Mouse (Mus musculus) heart, embryonic 16.5 days (tissue): ENCODE data around the gene Vps45. TPM values are rescaled to one million over a fixed set of nuclear protein-coding genes. Genes with fewer than 3 reads are reported as not detected.
A peak's percentile ranks its signal among the peaks of the same experiment; 100 is the strongest.
"Not testable (repeated sequence)": the region's sequence is repeated elsewhere in the genome, so short reads cannot be mapped to it uniquely, and the experiment has no call there.

Experiments used
- ATAC-seq: fragments of 200-750 bp; cut with Nextera tagmentation; replicated peaks from 2 replicates; pipeline ENCODE4 v1.8.0; 2017; ENCODE audit warnings: moderate number of reproducible peaks; ENCODE audit not compliant: insufficient read depth, low FRiP score; ENCODE audit errors: extremely low read depth
- H3K27ac ChIP-seq: fragments of 300-500 bp; sonication (generic); 2 replicates; pipeline ENCODE4 v1.5.1; 2014; ENCODE audit warnings: mild to moderate bottlenecking, low read length, control low read depth, moderate library complexity
- H3K27me3 ChIP-seq: fragments of 300-500 bp; sonication (generic); 2 replicates; pipeline ENCODE4 v1.6.1; 2014; ENCODE audit warnings: low read length, mixed read lengths; ENCODE audit not compliant: control insufficient read depth, insufficient read depth
- H3K36me3 ChIP-seq: fragments of 300-500 bp; sonication (generic); 2 replicates; pipeline ENCODE4 v1.6.1; 2014; ENCODE audit not compliant: control insufficient read depth, insufficient read depth
- H3K4me1 ChIP-seq: fragments of 300-500 bp; sonication (generic); 2 replicates; pipeline ENCODE4 v1.6.1; 2014; ENCODE audit warnings: low read length, mixed read lengths; ENCODE audit not compliant: control insufficient read depth, insufficient read depth
- H3K4me2 ChIP-seq: fragments of 300-500 bp; sonication (generic); 2 replicates; pipeline ENCODE4 v1.6.1; 2014; ENCODE audit warnings: low read depth, mild to moderate bottlenecking, control low read depth, low read length
- H3K4me3 ChIP-seq: fragments of 300-500 bp; sonication (generic); 2 replicates; pipeline ENCODE4 v1.5.1; 2014; ENCODE audit warnings: mild to moderate bottlenecking, control low read depth, low read length
- H3K9ac ChIP-seq: fragments of 300-500 bp; sonication (generic); 2 replicates; pipeline ENCODE4 v1.6.1; 2014; ENCODE audit warnings: low read length, control low read depth
- H3K9me3 ChIP-seq: fragments of 300-500 bp; sonication (generic); replicated peaks from 2 replicates; pipeline ENCODE4 v1.6.1; 2016; ENCODE audit warnings: low read length; ENCODE audit not compliant: control insufficient read depth
- WGBS: fragments of 180-500 bp; shearing (Covaris S2); extraction: QIAGEN DNeasy Blood & Tissue Kit; methylation state at CpG from one replicate; pipeline ENCODE4 v1.1.7; 2014; 5-methylcytosine and 5-hydroxymethylcytosine counted together
- polyA plus RNA-seq: library from polyadenylated mRNA; unstranded; fragments of >200 nt; fragmentation: Nextera tagmentation; extraction: Ambion mirVana; gene quantifications from 2 replicates; pipeline ENCODE4 v1.2.1, GENCODE M21; 2015

The Vps45 gene
- polyA plus RNA-seq, 1 experiment from 2014 or later, result 39.4 TPM

- Histone ChIP-seq H3K27me3 (no peaks in the 10 kb centered on the region), H3K4me1 (peaks cover 17% of the 10 kb centered on the region), H3K4me2 (no peak overlapping the region), H3K9ac (no peak overlapping the region), H3K36me3 (no peaks in the 10 kb centered on the region), H3K27ac (no peak overlapping the region), H3K4me3 (no peak overlapping the region), H3K9me3 (no peaks in the 10 kb centered on the region)
- ATAC-seq, result no peak
- WGBS, result 83% methylated on average over 5 of the region's 5 CpGs
These were observed 102.9 kb downstream of the Vps45 start for GRCm38 (mm10) chr3:95955318-95955717.

GRCm38 (mm10) chr3:95954648-95955173, 103.6 kb downstream of the Vps45 start:
- ATAC-seq, result not testable (repeated sequence)

GRCm38 (mm10) chr3:95953522-95953921, 104.7 kb downstream of the Vps45 start:
- no peak for ATAC-seq
- H3K4me3 ChIP-seq, result no peak overlapping the region
- no peaks in the 10 kb centered on the region for H3K9me3 ChIP-seq
- 69% methylated on average over 3 of the region's 3 CpGs for WGBS
- peaks cover 15% of the 10 kb centered on the region for H3K4me1 ChIP-seq
- H3K27me3 ChIP-seq, result no peaks in the 10 kb centered on the region
- no peak overlapping the region for H3K4me2 ChIP-seq
- no peak overlapping the region for H3K27ac ChIP-seq
- H3K9ac ChIP-seq, result no peak overlapping the region
- peaks cover 2% of the 10 kb centered on the region; the same call in 1 of the 2 replicates for H3K36me3 ChIP-seq

More at GRCm38 (mm10) chr3:95954648-95955173, 103.6 kb downstream of the Vps45 start:
- H3K27ac ChIP-seq, H3K9me3 ChIP-seq, H3K4me2 ChIP-seq, H3K9ac ChIP-seq, H3K27me3 ChIP-seq, H3K36me3 ChIP-seq, H3K4me3 ChIP-seq: not testable (repeated sequence)
- WGBS, result 90% methylated on average over 12 of the region's 12 CpGs
- peaks cover 17% of the 10 kb centered on the region for H3K4me1 ChIP-seq

DNA sequence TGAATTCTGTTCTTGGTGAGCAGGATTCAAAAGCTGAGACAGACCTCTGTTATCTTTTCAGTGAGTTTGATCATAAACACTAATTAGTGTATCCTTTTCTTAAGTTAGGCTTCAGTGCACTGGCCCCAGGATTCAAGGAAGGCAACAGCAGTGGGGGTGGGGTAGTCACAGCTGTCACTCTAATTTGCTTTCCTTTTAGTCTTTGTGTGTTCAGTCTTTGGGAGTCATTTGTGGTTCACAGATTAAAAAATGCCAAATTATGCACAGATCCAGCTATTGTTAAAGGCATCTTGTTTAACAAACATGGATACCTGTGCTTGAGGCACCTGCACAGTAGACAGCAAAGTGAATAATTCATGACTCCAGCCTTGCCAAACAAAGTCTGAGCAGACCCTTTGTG, 105.2 kb downstream of the Vps45 start:
- no peaks in the 10 kb centered on the region for H3K9me3 ChIP-seq
- H3K4me2 ChIP-seq, result no peak overlapping the region
- no peak overlapping the region for H3K9ac ChIP-seq
- no peak overlapping the region for H3K4me3 ChIP-seq
- no peak for ATAC-seq
- H3K27me3 ChIP-seq, result no peaks in the 10 kb centered on the region
- peaks cover 5% of the 10 kb centered on the region; the same call in 1 of the 2 replicates for H3K36me3 ChIP-seq
- peaks cover 11% of the 10 kb centered on the region for H3K4me1 ChIP-seq
- no peak overlapping the region for H3K27ac ChIP-seq

DNA sequence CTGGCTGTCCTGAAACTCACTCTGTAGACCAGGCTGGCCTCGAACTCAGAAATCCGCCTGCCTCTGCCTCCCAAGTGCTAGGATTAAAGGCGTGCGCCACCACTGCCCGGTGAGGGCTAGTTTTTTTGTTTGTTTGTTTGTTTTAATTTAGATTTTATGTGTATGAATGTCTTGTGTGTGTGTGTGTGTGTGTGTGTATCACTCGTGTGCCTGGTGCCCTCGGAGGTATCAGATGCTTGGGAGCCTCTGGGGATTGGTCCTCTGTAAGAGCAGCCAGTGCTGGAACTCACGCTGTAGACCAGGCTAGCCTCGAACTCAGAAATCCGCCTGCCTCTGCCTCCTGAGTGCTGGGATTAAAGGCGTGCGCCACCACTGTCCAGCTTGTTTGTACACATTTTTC, 106.7 kb downstream of the Vps45 start:
- H3K36me3 ChIP-seq, H3K27me3 ChIP-seq, H3K9me3 ChIP-seq, ATAC-seq, H3K4me1 ChIP-seq: not testable (repeated sequence)
- H3K4me3 ChIP-seq, result peak overlapping the region; percentile 64
- H3K4me2 ChIP-seq, result peak overlapping the region; percentile 85
- peak overlapping the region; percentile 83 for H3K9ac ChIP-seq
- peak overlapping the region; percentile 99 for H3K27ac ChIP-seq
- 65% methylated on average over 12 of the region's 12 CpGs for WGBS

GRCm38 (mm10) chr3:95950763-95951551, 107.3 kb downstream of the Vps45 start:
- Histone ChIP-seq H3K9ac (peak overlapping the region; percentile 83), H3K4me3 (peak overlapping the region; percentile 64), H3K4me2 (peak overlapping the region; percentile 85), H3K9me3 (no peaks in the 10 kb centered on the region), H3K27me3 (no peaks in the 10 kb centered on the region), H3K4me1 (no peaks in the 10 kb centered on the region), H3K36me3 (peaks cover 11% of the 10 kb centered on the region; the same call in 1 of the 2 replicates), H3K27ac (peak overlapping the region; percentile 99)
- peak; percentile 96 for ATAC-seq
- under 1% methylated on average over 49 of the region's 49 CpGs for WGBS

Other genes with a start within 250 kb of the Vps45 start
- 17.9 and 19.2 TPM in 2 replicates for gene Rprd2, start 239.6 kb downstream of the Vps45 start, polyA plus RNA-seq
- 31.6 and 34.7 TPM in 2 replicates for gene Prpf3, start 202.6 kb downstream of the Vps45 start, polyA plus RNA-seq
- gene Mrps21, start 186.9 kb downstream of the Vps45 start, polyA plus RNA-seq, result 356 and 374 TPM in 2 replicates
- gene Ciart, start 176.2 kb downstream of the Vps45 start, polyA plus RNA-seq, result 3.8 and 4.8 TPM in 2 replicates
- 41.5 and 48.6 TPM in 2 replicates for gene BC028528, start 166.5 kb downstream of the Vps45 start, polyA plus RNA-seq
- 31.1 and 31.8 TPM in 2 replicates for gene Aph1a, start 164.5 kb downstream of the Vps45 start, polyA plus RNA-seq
- gene Car14, start 153.8 kb downstream of the Vps45 start, polyA plus RNA-seq, result 73.4 and 78.2 TPM in 2 replicates
- gene Anp32e, start 129.2 kb downstream of the Vps45 start, polyA plus RNA-seq, result 188 and 233 TPM in 2 replicates
- 63.3 and 67.1 TPM in 2 replicates for gene Plekho1, start 62.5 kb downstream of the Vps45 start, polyA plus RNA-seq
- 18.6 and 21.4 TPM in 2 replicates for gene Otud7b, start 46.1 kb upstream of the Vps45 start, polyA plus RNA-seq
- 8.7 and 9.4 TPM in 2 replicates for gene Mtmr11, start 103.5 kb upstream of the Vps45 start, polyA plus RNA-seq
- 91.8 and 92.8 TPM in 2 replicates for gene Sf3b4, start 113.9 kb upstream of the Vps45 start, polyA plus RNA-seq
- gene Sv2a, start 122.7 kb upstream of the Vps45 start, polyA plus RNA-seq, result 11.6 and 13.9 TPM in 2 replicates
- 40.0 and 43.5 TPM in 2 replicates for gene Bola1, start 161.2 kb upstream of the Vps45 start, polyA plus RNA-seq
- gene Hist2h2ab, start 161.4 kb upstream of the Vps45 start, polyA plus RNA-seq, result not detected in 2 replicates
- 5.0 and 6.4 TPM in 2 replicates for gene Hist2h2ac, start 162.4 kb upstream of the Vps45 start, polyA plus RNA-seq
- gene Hist2h2be, start 162.7 kb upstream of the Vps45 start, polyA plus RNA-seq, result 7.8 and 9.4 TPM in 2 replicates
- gene Hist2h3c2, start 180.7 kb upstream of the Vps45 start, polyA plus RNA-seq, result 2.7 and 3.8 TPM in 2 replicates
- gene Hist2h2aa2, start 181.8 kb upstream of the Vps45 start, polyA plus RNA-seq, result 37.9 and 41.1 TPM in 2 replicates
- gene Hist2h2aa1, start 187.0 kb upstream of the Vps45 start, polyA plus RNA-seq, result 11.8 and 12.6 TPM in 2 replicates
- 0.76 and 1.2 TPM in 2 replicates for gene Hist2h3c1, start 188.2 kb upstream of the Vps45 start, polyA plus RNA-seq
- 2.4 and 5.8 TPM in 2 replicates for gene Hist2h4, start 204.8 kb upstream of the Vps45 start, polyA plus RNA-seq
- 17.2 and 25.2 TPM in 2 replicates for gene Hist2h3b, start 210.2 kb upstream of the Vps45 start, polyA plus RNA-seq
- gene Hist2h2bb, start 211.3 kb upstream of the Vps45 start, polyA plus RNA-seq, result 3.7 and 4.1 TPM in 2 replicates
- gene Fcgr1, start 235.5 kb upstream of the Vps45 start, polyA plus RNA-seq, result 1.6 and 2.5 TPM in 2 replicates